Mouse (Mus musculus) lung, postnatal 10 days (tissue): ENCODE results near the gene BC030867.

Experiments used
- DNase-seq: peaks from one replicate; pipeline ENCODE4 v3.0.0; 2021

Gene BC030867

DNA sequence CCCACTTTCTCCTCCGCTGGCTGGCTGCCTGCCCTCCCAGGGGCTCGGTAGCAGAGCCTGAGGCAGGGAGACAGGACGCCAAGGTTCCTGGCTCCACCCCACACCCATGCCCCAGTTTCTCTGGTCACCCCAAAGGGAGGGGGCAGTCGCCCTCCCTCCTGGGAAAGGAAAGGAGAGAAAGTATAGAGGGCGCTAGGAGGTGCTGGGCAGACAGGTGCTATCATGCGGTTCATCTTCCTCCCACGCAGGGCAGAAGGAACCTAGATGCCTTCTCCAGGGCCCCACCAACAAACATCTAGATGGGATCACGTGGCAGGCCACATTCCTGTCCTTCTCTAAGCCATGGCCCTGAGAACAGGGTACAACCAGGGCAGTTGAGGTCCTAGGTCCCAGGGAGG lies 26.7 kb upstream of the BC030867 start:
- DNase-seq: no peak

DNA sequence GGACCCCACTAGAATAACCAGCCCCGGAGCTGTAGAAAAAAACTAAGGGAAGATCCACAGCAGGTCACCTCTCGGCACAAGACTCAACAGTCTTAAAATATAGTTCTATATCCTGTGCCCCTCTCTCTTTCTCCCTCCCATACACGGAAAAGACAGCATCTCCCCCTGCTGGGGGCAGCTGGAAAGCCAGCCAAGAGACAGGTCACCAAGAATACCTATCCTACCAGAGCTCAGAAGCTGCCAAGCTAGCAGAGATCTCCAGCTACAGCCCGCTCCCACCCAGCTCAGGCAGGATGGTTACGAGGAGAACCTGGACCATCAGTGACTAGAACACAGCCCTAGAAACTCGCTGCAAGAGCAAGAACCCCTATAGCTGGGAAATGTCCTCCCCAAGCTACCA lies 25.5 kb upstream of the BC030867 start:
- peak; percentile 75 for DNase-seq

DNA sequence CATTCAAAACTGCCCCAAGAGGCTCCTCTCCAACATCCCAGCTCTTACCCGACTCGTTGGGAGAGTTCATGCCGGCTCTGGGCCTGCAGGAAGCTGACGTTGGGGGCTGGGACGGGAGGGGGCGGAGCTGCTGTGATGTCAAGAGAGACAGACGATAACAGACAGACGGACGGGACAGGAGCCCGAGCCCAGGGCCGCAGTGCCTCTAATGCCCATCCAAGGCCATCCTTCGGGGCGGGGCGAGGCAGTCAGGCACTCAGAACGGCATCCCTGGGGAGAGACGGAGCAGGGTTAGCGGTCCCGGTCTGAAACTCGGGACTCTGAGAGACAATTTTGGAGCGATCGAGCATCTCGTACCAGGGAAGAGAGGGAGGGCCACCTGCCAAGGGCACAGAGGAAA lies 24.0 kb upstream of the BC030867 start:
- DNase-seq: no peak

DNA sequence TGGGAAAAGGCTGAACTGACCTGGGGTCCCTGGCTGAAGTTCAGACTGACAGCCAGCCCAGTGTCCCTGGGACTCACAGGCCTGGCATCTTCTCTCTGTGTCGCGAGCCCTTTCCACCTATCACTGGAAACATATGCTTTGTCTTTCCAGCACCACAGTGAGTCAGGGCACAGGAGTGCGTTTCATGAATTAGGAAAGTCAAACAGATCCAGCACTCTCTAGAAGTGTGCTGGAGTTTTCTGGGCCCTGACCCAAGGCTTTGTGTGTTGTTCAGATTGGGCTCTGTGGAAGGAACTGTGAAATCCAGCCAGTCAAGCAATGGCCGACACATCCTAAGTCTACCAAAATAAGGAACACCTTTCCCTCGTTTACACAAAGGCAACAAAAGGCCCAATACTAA lies 23.5 kb upstream of the BC030867 start:
- no peak for DNase-seq

DNA sequence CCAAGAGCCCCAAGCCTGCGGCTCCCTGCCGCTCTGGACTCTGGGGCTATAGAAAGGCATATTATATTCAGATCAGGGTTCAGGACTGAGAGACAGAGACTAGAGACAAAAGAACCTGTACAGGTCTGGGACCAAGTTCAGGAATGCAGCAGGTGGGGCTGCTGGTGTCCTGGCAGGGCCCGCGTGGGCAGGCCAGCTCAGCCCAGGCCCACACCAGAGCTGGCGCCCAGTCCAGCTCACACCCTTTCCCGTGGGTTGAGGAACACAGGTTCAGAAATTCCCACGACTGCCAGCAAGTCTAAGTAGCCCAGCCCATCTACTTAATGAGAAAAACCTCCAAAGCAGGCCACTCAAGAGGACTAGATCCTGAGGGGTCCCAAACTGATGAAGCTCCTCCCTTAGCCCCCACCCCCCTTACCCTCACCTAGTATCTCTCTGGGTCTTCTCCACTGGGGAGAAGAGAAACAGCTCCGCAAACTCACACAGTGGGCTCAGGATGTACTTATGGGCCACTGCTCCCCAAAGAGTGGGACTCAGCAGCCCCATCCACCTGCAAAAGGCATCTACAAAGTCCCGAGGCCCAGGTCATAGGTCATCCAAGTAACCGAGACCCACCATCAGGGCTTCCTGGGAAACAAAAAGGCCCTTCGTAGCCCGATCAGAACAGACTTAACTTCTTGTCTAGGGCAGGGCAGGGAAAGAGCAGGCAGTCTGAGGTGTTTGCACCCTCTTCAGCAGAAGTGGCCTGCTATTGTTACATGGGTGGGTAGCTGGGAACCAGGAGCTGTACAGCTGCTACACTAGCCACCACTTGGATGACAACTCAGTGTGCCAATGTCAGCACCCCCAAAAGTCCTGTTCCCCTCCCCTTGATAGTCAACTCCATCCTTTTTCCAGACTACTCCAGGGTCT lies 22.4 kb upstream of the BC030867 start:
- DNase-seq: no peak

DNA sequence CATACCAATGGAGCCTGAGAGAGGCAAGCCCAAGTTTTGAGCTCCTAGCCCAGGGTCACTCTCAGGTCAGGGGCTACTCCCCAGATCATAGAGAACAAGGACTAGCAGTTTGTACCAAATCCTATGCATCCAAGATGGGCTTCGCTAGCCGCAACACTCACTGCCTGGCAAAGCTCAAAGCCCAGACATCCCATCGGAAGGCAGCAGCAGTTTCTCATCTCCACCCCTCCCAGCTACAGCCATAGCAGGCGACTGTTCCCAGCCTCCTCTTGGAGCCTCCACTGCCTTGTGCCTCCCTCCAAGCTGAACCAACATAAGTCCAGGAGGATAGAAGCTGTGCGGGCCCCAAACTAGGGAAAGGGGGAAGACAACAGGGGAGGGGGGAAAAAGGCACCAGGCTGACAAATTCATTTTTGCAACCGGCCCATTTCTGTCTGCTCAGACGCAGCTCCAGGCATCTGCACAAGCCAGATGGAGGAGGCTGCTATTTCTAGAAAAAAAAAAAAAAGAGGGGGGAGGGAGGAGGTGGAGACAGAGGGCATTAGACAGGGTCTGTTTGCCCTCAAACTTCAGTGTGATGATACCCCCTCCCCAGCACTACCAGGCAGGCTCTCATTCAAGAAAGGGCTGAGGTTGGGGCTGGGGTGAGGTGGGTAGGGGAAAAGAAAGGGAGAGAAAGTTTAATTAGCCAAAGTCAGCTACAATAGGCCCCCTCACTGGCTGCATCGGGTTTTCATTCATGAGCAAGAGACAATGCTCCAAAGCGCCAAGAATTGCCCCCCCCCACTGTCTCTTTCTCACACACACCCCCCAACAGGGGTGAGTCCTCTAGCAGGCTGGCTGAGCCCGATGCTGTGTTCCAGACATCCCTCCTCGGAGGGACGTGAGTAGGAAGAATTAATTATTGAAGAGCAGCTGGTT lies 21.2 kb upstream of the BC030867 start:
- DNase-seq: no peak

DNA sequence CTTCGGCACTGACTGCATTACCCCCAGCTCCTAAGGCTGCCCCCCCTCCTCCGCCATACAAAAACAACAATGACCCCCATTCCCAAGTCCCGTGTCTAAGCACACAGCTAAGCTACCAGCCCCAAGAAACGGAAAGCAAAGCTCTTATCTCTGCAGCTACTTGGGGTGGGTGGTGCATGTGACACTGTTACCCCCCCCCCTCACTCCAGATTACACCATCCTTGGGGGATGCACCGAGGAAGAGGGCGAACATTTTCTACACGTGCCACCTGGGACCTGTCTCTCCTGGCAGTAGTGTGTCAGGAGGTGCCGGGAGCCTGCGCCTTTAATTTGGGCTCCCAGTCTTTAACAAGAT lies 20.5 kb upstream of the BC030867 start:
- no peak for DNase-seq

DNA sequence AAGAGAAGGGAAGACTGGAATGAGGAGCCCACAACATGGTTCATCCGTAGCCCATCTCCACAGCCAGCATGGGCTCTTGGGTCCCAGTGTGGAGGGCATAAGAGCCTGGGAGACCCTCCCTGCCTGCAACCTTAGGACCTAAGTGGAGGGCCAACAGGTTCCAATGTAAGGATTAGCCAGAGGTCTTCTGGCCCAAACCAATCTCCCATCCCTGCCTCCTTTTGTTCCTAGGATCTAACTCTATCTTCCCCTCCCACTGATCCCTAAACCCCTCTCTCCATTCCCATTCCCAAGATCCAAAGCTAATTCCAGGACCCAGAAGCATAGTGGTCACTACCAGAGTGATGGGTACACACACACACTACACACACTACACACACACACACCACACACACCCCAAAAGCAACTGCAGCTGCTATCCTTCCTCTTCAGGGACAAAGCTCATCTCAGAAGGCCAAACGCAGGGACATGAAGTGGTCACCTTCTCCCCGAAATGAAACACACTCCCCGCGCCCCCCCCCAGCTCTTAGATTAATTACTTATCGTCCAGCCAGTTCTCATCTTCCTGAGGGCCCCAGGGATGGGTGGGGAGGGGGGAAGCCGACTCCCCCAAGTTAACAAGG lies 19.9 kb upstream of the BC030867 start:
- no peak for DNase-seq

DNA sequence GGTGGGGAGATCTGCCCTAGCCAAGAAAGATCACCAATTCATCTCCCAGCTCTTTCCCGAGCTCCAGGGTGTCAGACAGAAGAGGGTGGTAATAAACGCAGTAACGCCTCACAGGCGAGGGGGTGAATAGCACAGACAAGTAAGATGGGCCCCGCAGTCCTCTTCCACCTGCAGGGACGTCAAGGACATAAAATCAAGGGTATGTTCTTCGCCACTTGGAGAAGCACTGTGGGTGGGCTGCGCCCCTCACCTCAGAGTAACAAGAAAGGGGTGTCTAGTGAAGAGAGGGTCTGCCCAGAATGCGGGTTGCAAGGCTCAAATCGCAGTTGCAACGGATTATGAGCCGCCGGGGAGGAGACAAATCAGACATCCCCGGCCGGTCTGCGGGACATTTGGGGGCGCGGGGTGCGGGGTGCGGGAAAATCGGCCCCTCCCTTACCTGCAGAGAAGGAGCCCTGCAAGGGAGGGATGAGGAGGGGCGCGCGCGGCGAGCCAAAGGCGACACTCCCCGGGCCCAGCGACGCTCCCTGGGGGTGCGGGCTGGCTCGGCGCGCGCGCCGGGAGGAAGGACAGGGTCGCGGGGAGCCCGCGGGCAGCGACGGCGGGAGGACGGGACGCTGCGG lies 19.2 kb upstream of the BC030867 start:
- no peak for DNase-seq

DNA sequence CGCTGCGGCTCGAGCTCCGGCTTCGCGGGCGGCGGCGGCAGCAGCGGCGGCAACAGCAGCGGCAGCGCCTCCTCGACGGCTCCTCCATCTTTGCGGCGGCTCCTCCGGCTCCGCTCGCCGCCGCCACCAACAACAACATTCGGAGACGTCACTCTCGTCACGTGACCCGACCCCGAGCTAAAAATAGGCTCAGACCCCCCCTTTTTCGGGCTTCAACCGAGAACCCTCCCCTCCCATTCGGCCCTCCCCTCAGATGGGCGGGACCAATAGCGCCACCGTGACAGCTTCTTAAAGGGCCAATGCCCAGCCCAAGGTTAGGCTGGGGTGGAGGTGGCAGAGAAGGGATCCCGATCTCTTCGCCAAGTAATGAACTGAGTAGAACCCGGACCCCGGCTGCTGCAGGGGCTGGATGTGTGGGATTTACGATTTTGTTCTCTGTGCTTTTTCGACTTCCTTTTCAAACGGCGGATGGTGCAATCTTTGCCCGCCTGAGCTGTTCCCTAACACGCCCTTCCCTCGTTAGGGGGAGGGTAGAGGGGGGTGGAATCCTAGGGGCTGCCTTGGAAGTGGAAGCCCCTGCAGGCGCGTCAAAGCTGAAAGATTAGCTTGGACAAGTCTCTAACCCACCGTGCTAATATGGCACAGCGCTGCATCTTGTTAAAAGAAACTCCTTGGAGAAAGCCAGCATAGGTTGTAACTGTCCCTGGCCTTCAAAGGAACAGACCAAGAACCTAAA lies 18.5 kb upstream of the BC030867 start, which contains the start of gene Hdac5:
Hdac5 (minus strand) TSS at position 161 of the 736 bp plus-strand sequence.
- peak; percentile 100 for DNase-seq

DNA sequence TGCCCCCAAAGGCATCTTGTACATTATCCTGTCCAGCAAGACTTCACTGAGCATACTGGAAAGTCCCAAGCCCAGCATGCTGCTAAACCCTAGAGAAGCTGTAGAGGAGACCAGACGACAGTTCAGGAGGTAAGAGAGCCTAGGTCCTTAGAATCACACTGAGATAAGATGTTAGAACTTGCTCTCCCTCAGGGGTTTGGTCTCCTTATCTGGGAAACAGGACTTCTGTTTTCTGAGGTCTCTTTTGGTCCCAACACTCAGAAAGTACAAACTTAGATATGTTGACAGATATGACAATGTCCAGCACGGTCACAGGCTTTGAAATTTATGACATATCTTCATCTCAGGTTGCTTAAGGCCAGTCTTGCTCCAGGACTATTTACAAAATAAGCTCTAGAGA lies 12.7 kb upstream of the BC030867 start:
- DNase-seq: no peak

DNA sequence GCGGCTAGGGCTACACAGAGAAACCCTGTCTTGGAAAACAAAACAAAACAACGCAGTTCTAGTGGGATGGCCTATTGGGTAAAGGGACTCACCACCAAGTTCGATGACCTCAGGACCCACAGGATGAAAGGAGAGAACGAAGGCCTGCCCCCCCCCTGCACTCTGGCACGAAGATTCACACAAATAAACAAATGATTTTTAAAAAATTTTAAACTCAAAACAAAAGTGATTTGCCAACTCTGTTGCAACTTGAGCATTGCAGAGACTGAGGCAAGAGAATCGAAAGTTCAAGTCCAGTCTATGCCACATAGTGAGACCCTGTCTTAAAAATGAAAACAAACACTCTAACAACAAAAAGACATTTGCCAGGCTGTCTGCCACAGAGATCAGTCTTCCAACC lies 8.0 kb upstream of the BC030867 start:
- DNase-seq: no peak

DNA sequence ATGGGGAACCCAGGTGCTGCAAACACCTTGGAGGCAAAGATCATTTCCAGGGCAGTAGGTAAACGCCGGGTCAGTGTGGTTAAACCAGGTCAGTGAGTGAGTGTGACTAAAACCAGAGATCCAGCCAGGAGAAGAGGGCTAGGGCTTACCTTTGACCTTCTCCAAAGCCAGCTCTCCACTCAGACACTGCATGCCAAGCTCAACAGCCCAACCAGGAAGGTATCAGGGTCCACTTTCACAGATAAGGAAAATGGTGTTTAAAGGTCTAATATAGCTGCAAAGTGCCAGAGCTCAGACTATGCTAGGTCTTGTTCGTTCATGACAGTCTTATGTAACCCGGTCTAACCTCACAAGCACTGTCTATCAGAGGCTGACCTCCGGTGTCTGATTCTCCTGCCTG lies 7.4 kb upstream of the BC030867 start:
- DNase-seq: no peak

DNA sequence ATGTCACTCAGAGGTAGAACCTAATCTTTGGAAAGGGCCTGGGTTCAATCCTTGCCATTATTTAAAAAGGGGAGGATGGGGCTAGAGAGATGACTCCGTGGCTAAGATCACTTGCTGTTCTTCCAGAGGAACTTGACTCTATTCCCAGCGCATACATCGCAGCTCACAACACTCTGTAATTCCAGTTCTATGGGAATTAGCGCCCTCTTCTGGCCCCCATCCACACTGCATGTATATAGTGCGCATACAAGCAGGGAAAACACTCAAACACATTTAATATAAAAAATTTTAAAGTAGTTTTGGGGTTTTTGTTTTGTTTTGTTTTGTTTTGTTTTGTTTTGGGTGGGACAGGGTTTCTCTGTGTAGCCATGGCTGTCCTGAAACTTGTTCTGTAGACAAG lies 6.8 kb upstream of the BC030867 start:
- no peak for DNase-seq

DNA sequence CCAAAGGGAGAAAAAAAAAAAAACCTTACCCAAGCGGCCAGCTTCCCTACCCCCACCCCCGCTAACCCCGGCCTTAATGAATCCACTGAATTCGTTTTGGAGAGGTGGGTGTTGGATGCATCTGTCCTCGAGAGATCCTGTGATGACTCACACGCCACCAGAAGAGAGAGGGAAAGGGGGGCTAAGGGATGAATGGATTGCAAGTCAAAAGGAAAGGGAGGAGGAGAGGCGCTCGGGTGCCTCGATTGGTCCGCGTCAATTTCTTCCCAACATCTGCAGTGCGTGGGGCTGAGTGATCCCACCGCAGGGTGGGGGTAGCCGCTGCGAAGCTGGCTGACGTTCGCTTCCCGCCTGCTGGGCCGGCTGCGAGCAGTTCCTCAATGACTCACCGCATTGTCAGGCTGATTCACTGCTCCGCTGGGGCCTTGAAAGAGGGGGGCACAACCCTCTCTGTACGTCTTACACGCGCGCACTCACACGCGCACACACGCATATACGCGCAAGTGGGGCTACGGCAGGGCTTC lies 3.7 kb upstream of the BC030867 start:
- DNase-seq: peak; percentile 60

DNA sequence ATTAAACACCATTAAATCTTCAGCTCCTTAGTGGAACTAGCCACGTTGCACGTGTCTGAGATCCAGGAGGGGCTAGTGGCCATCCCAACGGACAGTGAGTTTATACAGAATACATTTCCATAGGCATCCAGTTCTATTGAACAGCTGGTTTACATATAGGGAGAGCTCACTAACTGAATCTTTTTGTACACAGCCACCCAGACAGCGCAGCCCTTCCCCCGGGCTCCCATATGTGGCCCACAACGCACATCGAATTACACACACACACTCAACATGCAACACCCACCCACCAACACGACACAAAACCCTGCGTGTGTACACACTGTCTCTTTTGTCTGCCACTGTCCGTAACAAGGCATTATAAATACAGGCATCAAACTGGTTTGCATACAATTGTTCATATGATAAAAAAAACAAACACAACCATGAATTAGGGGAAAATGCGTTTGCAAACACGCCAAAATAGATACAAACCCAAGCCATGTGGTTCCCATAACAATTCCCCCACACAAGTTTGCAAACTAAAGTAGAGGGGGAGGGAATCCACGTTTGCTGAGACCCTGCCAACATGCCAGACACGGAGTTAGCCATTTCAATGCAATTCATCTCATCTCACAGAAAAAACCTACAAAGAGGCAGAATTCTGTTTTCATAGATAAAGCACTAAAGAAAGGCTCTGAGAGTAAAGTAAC lies 3.0 kb upstream of the BC030867 start:
- DNase-seq: no peak

DNA sequence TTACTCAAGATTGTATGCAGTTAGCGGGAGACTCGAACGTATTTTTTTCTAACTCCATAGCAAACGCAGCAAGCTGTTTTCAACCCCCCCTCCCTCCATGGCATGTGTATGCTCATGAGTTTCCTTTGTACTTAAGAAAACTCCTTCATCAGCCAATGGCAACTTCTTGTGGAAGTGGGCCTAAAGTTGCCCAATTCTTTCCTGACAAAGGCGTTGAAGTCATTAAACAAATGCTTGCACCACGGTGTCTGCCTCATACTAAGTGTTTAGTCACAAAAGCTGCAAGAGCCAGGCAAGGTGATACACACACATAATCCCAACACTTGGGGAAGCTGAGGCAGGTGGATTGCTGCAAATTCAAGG lies 2.4 kb upstream of the BC030867 start:
- no peak for DNase-seq

DNA sequence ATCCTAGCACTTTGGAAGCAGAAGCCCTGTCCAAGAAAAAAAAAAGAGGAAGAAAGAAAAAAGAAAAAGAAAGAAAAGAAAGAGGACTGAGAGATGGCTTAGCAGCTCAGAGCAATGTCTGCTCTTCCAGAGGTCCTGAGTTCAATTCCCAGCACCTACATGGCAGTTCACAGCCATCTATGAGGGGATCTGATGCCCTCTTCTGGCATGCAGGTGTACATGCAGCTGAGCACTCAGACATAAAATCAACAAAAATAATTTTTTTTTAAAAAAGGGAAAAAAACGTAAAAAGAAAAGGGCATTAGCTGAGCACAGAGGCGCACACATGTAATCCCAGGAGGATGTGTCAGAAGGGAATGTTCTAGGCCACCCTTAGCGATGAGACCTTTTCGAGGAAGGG lies 1.8 kb upstream of the BC030867 start:
- DNase-seq: no peak

DNA sequence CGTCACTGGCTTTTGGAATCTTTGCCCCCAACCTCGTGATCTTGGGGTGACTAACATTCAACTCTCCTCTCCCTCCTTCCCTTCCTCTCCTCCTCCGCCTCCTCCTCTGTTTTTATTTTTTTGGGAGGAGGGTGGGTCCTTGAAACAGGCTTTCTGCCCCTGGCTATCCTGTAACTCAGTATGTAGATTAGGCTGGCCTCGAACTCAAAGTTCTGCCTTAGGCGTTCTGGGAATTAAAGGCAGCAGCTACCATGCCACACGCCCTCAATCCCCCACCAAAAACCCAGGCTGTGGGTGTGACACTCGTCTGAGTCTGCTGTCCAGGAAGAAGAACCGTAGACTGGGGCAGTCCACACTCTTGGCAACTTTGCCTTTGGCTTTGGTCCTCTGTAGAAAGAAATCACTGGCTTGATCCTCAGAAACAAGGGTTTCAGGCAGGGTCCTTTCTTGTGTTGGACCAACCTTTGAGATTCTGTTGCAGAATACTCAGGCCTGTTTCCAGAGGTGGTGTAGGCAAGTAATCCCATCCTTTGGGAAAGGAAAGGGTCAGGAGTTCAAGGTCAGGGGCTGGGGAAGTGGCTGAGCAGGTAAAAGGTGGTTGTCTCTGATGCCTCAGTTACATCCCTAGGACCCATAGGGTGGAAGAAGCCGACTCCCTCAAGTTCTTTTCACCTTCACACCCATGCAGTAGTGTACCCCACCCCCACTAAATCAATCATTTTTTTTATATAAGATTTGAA lies 839 bp downstream of the BC030867 start:
- no peak for DNase-seq

DNA sequence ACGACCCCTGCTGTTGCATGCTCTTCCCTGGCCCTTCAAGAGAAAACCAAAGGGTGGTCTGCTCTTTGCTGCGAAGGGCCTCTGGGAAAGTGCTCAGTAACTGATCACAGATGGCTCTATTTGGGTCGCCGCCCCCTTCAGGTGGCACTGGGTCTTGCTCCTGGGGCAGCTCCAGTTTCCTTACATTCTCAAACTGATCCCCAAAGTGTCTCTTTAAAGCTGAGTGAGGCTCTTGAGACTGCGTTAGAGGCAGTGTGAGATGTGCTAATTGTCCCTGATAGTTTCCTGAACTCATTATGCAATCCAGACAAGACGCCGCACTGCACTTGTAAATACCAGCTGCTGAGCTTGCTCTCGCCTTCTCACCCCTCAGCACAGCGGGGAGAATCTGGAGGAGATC lies 8.8 kb downstream of the BC030867 start:
- peak; percentile 53 for DNase-seq

DNA sequence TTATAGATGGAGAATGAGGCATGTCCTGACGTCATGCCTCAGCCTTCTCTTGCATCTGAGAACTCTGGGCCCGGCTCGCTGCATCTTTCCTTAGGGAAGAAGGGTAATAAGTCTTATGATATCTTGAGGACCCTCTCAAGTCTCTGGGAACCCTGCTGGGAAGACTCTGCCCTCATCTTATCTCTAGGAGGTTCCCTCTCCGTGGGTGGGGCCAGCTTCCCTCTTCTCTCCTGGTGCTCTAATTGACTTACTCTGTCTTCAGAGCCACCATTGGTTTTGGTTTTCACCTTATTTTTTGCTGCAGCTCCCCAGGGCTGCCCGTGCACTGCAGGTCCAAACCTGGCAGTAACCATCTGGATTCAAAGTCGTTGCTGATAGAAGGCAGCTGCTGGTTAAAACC lies 9.4 kb downstream of the BC030867 start:
- no peak for DNase-seq
